Mouse (Mus musculus): ENCODE data around the gene Zfp933. TPM values are rescaled to one million over a fixed set of nuclear protein-coding genes. Genes with fewer than 3 reads are reported as not detected.

Zfp933 gene
- 3.6 and 4.9 TPM in 2 replicates for total RNA-seq (2012; rRNA removed)

DNA sequence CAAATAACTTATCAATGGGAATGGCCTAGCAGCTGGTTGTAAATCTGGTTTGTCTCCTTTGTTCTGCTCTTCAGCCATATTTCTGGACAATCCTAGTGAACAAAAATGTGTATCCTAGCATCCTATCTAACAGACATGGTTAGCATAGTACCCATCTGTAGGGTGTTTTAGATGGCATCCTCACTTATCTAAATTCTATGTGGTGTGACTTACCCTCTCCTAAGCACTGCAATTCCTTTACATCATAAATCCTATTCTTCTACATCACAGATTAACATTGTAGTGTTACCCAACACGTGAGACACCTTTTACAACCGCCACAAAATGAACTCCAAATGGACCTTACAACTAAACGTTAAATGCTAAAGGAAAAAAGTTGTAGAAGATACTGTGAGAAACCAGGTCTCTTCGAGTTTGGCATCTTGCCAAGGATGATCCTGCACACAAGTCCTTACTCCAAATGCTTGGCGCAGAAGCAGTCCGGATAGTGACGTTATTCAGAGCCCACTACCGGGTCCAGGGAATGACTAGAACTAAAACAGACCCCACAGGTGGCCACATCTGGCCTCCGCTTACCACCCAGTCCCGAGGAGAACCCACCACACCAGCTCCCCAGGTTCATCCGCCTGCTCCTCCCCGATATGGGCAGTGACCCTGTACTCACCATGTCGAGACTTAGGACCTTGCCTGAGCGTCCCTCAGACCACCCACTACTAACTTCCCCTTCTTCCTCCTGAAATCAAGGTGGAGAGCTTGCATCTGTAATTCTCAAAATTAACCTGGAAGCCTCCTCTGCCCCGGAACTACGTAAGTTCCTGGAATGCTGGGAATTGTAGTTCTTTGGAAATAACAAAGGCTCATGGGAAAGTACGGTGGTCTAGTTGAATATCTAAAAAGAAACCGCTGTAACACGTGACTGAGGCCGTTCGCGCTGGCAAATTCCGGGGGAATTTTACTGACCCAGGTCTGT is at the start of gene Zfp933:
TSS of gene Zfp933 (minus strand) at position 753 of the 970 bp plus-strand sequence.
- DNase-seq (ENCODE audit: low read depth, low spot score), result peak; percentile 76
- Histone ChIP-seq H3K9me3 (ENCODE audit: control insufficient read depth, insufficient read depth, low read depth, low read length) (no peaks in the 10 kb centered on the region), H3K4me1 (ENCODE audit: control insufficient read depth in 2 of 2, insufficient read depth in 2 of 2, low read length in 2 of 2, poor library complexity in 1 of 2) (no peaks in the 10 kb centered on the region; a peak in 1 of 4 replicates), H3K36me3 (ENCODE audit: control insufficient read depth, insufficient read depth, low read length, poor library complexity, severe bottlenecking) (no peaks in the 10 kb centered on the region), H3K9ac (ENCODE audit: insufficient read depth, low read depth, low read length, poor library complexity, severe bottlenecking) (peak within 1 kb of the TSS; percentile 84), H3K27ac (ENCODE audit: insufficient read depth, low read depth, low read length, poor library complexity, severe bottlenecking) (no peak within 1 kb of the TSS), H3K4me3 (ENCODE audit: insufficient read depth in 1 of 2, low read depth in 1 of 2, low read length in 2 of 2, poor library complexity in 1 of 2, severe bottlenecking in 1 of 2) (peak within 1 kb of the TSS; percentile 76 to 87)
- TF ChIP-seq HCFC1 (IDR thresholded peaks at IDR 0.05; ENCODE audit: borderline replicate concordance, insufficient read depth, low read length) (peak; percentile 98), CHD2 (IDR thresholded peaks at IDR 0.05; ENCODE audit: low read depth, low read length) (no peak), ZC3H11A (IDR thresholded peaks at IDR 0.05; ENCODE audit: borderline replicate concordance, low read depth, low read length) (no peak), MAFK (IDR thresholded peaks at IDR 0.05; ENCODE audit: insufficient read depth, low read depth, low read length) (no peak)
- in situ Hi-C loops (cut with MboI; ENCODE audit: low sequenced_read_pairs in 2 of 2, unreplicated experiment in 2 of 2), result no loop called here

DNA sequence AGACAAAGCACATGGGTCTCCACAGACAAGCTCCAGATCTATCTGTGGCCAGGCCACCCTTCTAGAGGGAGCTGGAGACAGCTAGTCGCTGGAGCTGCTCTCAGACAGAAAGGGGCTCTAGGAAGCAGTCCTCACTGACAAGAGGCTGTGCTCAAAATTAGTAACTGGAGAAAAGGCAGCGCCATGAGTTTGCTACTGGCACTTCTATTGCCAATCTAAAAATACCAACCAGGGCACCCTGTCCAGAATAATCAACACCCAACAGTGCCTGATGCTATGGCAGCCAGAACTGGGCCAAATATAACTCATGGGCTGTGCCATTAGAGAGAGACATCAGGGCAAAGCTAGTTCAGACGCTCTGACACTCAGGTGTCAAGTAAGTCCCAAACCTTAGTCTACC is 49.2 kb upstream of the Zfp933 start:
- Histone ChIP-seq H3K27ac (ENCODE audit: insufficient read depth, low read depth, low read length, poor library complexity, severe bottlenecking) (no peak overlapping the region), H3K9me3 (ENCODE audit: control insufficient read depth, insufficient read depth, low read depth, low read length) (no peaks in the 10 kb centered on the region), H3K4me3 (ENCODE audit: insufficient read depth in 1 of 2, low read depth in 1 of 2, low read length in 2 of 2, poor library complexity in 1 of 2, severe bottlenecking in 1 of 2) (no peak overlapping the region), H3K36me3 (ENCODE audit: control insufficient read depth, insufficient read depth, low read length, poor library complexity, severe bottlenecking) (peaks cover 27% of the 10 kb centered on the region), H3K9ac (ENCODE audit: insufficient read depth, low read depth, low read length, poor library complexity, severe bottlenecking) (no peak overlapping the region), H3K4me1 (ENCODE audit: control insufficient read depth in 2 of 2, insufficient read depth in 2 of 2, low read length in 2 of 2, poor library complexity in 1 of 2) (no peaks in the 10 kb centered on the region)
- in situ Hi-C loops (cut with MboI; ENCODE audit: low sequenced_read_pairs in 2 of 2, unreplicated experiment in 2 of 2), result no loop called here
- TF ChIP-seq CHD2 (IDR thresholded peaks at IDR 0.05; ENCODE audit: low read depth, low read length) (no peak), ZNF384 (IDR thresholded peaks at IDR 0.05; ENCODE audit: low read depth, low read length) (no peak), HCFC1 (IDR thresholded peaks at IDR 0.05; ENCODE audit: borderline replicate concordance, insufficient read depth, low read length) (no peak), MAFK (IDR thresholded peaks at IDR 0.05; ENCODE audit: insufficient read depth, low read depth, low read length) (no peak)
- DNase-seq (ENCODE audit: low read depth, low spot score), result no peak

GRCm38 (mm10) chr4:147896411-147896810 is 48.2 kb upstream of the Zfp933 start:
- in situ Hi-C loops (cut with MboI; ENCODE audit: low sequenced_read_pairs in 2 of 2, unreplicated experiment in 2 of 2), result no loop called here
- DNase-seq (ENCODE audit: low read depth, low spot score), result no peak

DNA sequence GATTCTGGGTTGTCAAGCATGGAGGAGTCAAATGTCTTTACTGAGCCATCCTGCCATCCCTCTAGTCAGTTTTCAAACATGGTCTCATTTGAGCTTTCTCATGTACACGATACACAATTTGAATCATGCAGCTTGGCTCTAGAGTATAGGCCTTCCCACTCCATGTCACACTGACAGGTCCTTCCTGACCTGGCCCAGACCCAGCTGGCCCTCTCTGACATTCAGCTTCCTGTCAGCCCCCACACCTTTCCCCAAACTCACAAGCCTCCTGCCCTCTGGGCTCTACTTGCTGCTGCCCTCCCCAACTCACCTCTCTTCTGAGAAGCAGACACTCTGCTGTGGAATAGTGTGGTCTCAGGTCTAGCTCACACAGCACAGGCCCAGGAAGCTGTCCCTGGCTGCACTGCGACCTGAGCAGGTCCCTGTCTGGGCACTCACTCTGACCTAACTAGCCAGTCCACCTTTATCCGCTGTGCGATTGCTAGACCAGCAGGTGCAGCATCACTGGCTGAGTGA is 47.7 kb upstream of the Zfp933 start:
- no peaks in the 10 kb centered on the region for H3K4me1 ChIP-seq (ENCODE audit: control insufficient read depth in 2 of 2, insufficient read depth in 2 of 2, low read length in 2 of 2, poor library complexity in 1 of 2)
- no peaks in the 10 kb centered on the region for H3K9me3 ChIP-seq (ENCODE audit: control insufficient read depth, insufficient read depth, low read depth, low read length)
- no peak overlapping the region for H3K9ac ChIP-seq (ENCODE audit: insufficient read depth, low read depth, low read length, poor library complexity, severe bottlenecking)
- H3K27ac ChIP-seq (ENCODE audit: insufficient read depth, low read depth, low read length, poor library complexity, severe bottlenecking), result no peak overlapping the region
- in situ Hi-C loops (cut with MboI; ENCODE audit: low sequenced_read_pairs in 2 of 2, unreplicated experiment in 2 of 2), result no loop called here
- no peak overlapping the region for H3K4me3 ChIP-seq (ENCODE audit: insufficient read depth in 1 of 2, low read depth in 1 of 2, low read length in 2 of 2, poor library complexity in 1 of 2, severe bottlenecking in 1 of 2)
- H3K36me3 ChIP-seq (ENCODE audit: control insufficient read depth, insufficient read depth, low read length, poor library complexity, severe bottlenecking), result peaks cover 27% of the 10 kb centered on the region
- TF ChIP-seq HCFC1 (IDR thresholded peaks at IDR 0.05; ENCODE audit: borderline replicate concordance, insufficient read depth, low read length) (no peak), ZNF384 (IDR thresholded peaks at IDR 0.05; ENCODE audit: low read depth, low read length) (no peak), CHD2 (IDR thresholded peaks at IDR 0.05; ENCODE audit: low read depth, low read length) (no peak), ZC3H11A (IDR thresholded peaks at IDR 0.05; ENCODE audit: borderline replicate concordance, low read depth, low read length) (no peak), MAFK (IDR thresholded peaks at IDR 0.05; ENCODE audit: insufficient read depth, low read depth, low read length) (no peak)
- no peak for DNase-seq (ENCODE audit: low read depth, low spot score)

More at GRCm38 (mm10) chr4:147896411-147896810, 48.2 kb upstream of the Zfp933 start:
- Histone ChIP-seq H3K36me3 (ENCODE audit: control insufficient read depth, insufficient read depth, low read length, poor library complexity, severe bottlenecking) (peaks cover 27% of the 10 kb centered on the region), H3K4me1 (ENCODE audit: control insufficient read depth in 2 of 2, insufficient read depth in 2 of 2, low read length in 2 of 2, poor library complexity in 1 of 2) (no peaks in the 10 kb centered on the region), H3K9ac (ENCODE audit: insufficient read depth, low read depth, low read length, poor library complexity, severe bottlenecking) (no peak overlapping the region), H3K4me3 (ENCODE audit: insufficient read depth in 1 of 2, low read depth in 1 of 2, low read length in 2 of 2, poor library complexity in 1 of 2, severe bottlenecking in 1 of 2) (no peak overlapping the region), H3K27ac (ENCODE audit: insufficient read depth, low read depth, low read length, poor library complexity, severe bottlenecking) (no peak overlapping the region), H3K9me3 (ENCODE audit: control insufficient read depth, insufficient read depth, low read depth, low read length) (no peaks in the 10 kb centered on the region)
- TF ChIP-seq ZNF384 (IDR thresholded peaks at IDR 0.05; ENCODE audit: low read depth, low read length) (no peak), ZC3H11A (IDR thresholded peaks at IDR 0.05; ENCODE audit: borderline replicate concordance, low read depth, low read length) (no peak), MAFK (IDR thresholded peaks at IDR 0.05; ENCODE audit: insufficient read depth, low read depth, low read length) (no peak), HCFC1 (IDR thresholded peaks at IDR 0.05; ENCODE audit: borderline replicate concordance, insufficient read depth, low read length) (no peak), CHD2 (IDR thresholded peaks at IDR 0.05; ENCODE audit: low read depth, low read length) (no peak)
